Mouse (Mus musculus) CD4-positive helper T cell, adult 2 months (primary cell): ENCODE measurements around the gene Xrcc3.

Experiments used
- DNase-seq: peaks from one replicate; pipeline ENCODE4 v3.0.0-alpha.2; 2012; ENCODE audit warnings: low read depth, missing footprints, low spot score

Gene Xrcc3

GRCm38 (mm10) chr12:111813766-111814617 lies at the start of gene Xrcc3, which contains the start of gene Zfyve21:
Xrcc3 (minus strand) TSS chr12:111813873.
Zfyve21 (plus strand) TSS chr12:111814170.
- DNase-seq = peak; percentile 99

GRCm38 (mm10) chr12:111855448-111855847 lies 41.8 kb upstream of the Xrcc3 start:
- DNase-seq = peak; percentile 21

- DNase-seq = no peak
Observed at GRCm38 (mm10) chr12:111853546-111853945, 39.9 kb upstream of the Xrcc3 start.

GRCm38 (mm10) chr12:111853011-111853436 lies 39.4 kb upstream of the Xrcc3 start:
- DNase-seq = peak; percentile 34

- peak; percentile 10 for DNase-seq
Observed at GRCm38 (mm10) chr12:111851745-111852144, 38.1 kb upstream of the Xrcc3 start.

GRCm38 (mm10) chr12:111851235-111851634 lies 37.6 kb upstream of the Xrcc3 start:
- DNase-seq = peak; percentile 11

- DNase-seq = no peak
Observed at GRCm38 (mm10) chr12:111848300-111848798, 34.7 kb upstream of the Xrcc3 start.

- no peak for DNase-seq
Observed at GRCm38 (mm10) chr12:111846815-111847214, 33.1 kb upstream of the Xrcc3 start.

GRCm38 (mm10) chr12:111845953-111846352 lies 32.3 kb upstream of the Xrcc3 start:
- no peak for DNase-seq

GRCm38 (mm10) chr12:111843470-111843869 lies 29.8 kb upstream of the Xrcc3 start:
- no peak for DNase-seq

- no peak for DNase-seq
Observed at GRCm38 (mm10) chr12:111842565-111843433, 29.1 kb upstream of the Xrcc3 start.

- no peak for DNase-seq
Observed at GRCm38 (mm10) chr12:111833457-111833856, 19.8 kb upstream of the Xrcc3 start.

- no peak for DNase-seq
Observed at GRCm38 (mm10) chr12:111832643-111833042, 19.0 kb upstream of the Xrcc3 start.

- DNase-seq = no peak
Observed at GRCm38 (mm10) chr12:111830375-111830774, 16.7 kb upstream of the Xrcc3 start.

GRCm38 (mm10) chr12:111829954-111830353 lies 16.3 kb upstream of the Xrcc3 start:
- no peak for DNase-seq

GRCm38 (mm10) chr12:111829447-111829846 lies 15.8 kb upstream of the Xrcc3 start:
- DNase-seq = no peak

- DNase-seq = no peak
Observed at GRCm38 (mm10) chr12:111827556-111827955, 13.9 kb upstream of the Xrcc3 start.

- no peak for DNase-seq
Observed at GRCm38 (mm10) chr12:111821931-111822330, 8.3 kb upstream of the Xrcc3 start.

GRCm38 (mm10) chr12:111820708-111821107 lies 7.0 kb upstream of the Xrcc3 start:
- DNase-seq = no peak

- DNase-seq = no peak
Observed at GRCm38 (mm10) chr12:111819936-111820335, 6.3 kb upstream of the Xrcc3 start.

- DNase-seq = no peak
Observed at GRCm38 (mm10) chr12:111817991-111818390, 4.3 kb upstream of the Xrcc3 start.

GRCm38 (mm10) chr12:111816967-111817366 lies 3.3 kb upstream of the Xrcc3 start:
- no peak for DNase-seq
